Mouse (Mus musculus) forebrain, embryonic 16.5 days (tissue): ENCODE measurements around the gene Fam161a. TPM values are rescaled to one million over a fixed set of nuclear protein-coding genes. Genes with fewer than 3 reads are reported as not detected.

Experiments
- ATAC-seq: fragments of 200-750 bp; cut with Nextera tagmentation; 2 replicates; pipeline ENCODE4 v1.8.0; 2017; ENCODE audit warnings: mild to moderate bottlenecking, moderate library complexity
- H3K27ac ChIP-seq: fragments of 300-500 bp; sonication (generic); 2 replicates; pipeline ENCODE4 v1.5.1; 2014; ENCODE audit warnings: low read length, control low read depth
- H3K27me3 ChIP-seq: fragments of 300-500 bp; sonication (generic); replicated peaks from 2 replicates; pipeline ENCODE4 v1.6.1; 2014; ENCODE audit warnings: low read length; ENCODE audit not compliant: control insufficient read depth, insufficient read depth
- H3K36me3 ChIP-seq: fragments of 300-500 bp; sonication (generic); 2 replicates; pipeline ENCODE4 v1.6.1; 2014; ENCODE audit not compliant: control insufficient read depth, insufficient read depth
- H3K4me1 ChIP-seq: fragments of 300-500 bp; sonication (generic); replicated peaks from 2 replicates; pipeline ENCODE4 v1.6.1; 2014; ENCODE audit warnings: low read length; ENCODE audit not compliant: control insufficient read depth, insufficient read depth
- H3K4me2 ChIP-seq: fragments of 300-500 bp; sonication (generic); 2 replicates; pipeline ENCODE4 v1.6.1; 2014; ENCODE audit warnings: mild to moderate bottlenecking, low read length, control low read depth
- H3K4me3 ChIP-seq: fragments of 300-500 bp; sonication (generic); replicated peaks from 2 replicates; pipeline ENCODE4 v1.5.1; 2014; ENCODE audit warnings: mild to moderate bottlenecking, low read length, control low read depth
- H3K9ac ChIP-seq: fragments of 300-500 bp; sonication (generic); replicated peaks from 2 replicates; pipeline ENCODE4 v1.6.1; 2014; ENCODE audit warnings: low read depth, low read length, control low read depth
- H3K9me3 ChIP-seq: fragments of 300-500 bp; sonication (generic); 2 replicates; pipeline ENCODE4 v1.6.1; 2016; ENCODE audit warnings: low read length; ENCODE audit not compliant: control insufficient read depth
- WGBS: fragments of 180-500 bp; shearing (Covaris S2); extraction: QIAGEN DNeasy Blood & Tissue Kit; methylation state at CpG from one replicate; pipeline ENCODE4 v1.1.7; 2014; 5-methylcytosine and 5-hydroxymethylcytosine counted together
- polyA plus RNA-seq: library from polyadenylated mRNA; unstranded; fragments of >200 nt; fragmentation: Nextera tagmentation; extraction: Ambion mirVana; gene quantifications from 2 replicates; pipeline ENCODE4 v1.2.1, GENCODE M21; 2015

Fam161a gene
- polyA plus RNA-seq, 1 experiment from 2014 or later, result 3.6 TPM

DNA sequence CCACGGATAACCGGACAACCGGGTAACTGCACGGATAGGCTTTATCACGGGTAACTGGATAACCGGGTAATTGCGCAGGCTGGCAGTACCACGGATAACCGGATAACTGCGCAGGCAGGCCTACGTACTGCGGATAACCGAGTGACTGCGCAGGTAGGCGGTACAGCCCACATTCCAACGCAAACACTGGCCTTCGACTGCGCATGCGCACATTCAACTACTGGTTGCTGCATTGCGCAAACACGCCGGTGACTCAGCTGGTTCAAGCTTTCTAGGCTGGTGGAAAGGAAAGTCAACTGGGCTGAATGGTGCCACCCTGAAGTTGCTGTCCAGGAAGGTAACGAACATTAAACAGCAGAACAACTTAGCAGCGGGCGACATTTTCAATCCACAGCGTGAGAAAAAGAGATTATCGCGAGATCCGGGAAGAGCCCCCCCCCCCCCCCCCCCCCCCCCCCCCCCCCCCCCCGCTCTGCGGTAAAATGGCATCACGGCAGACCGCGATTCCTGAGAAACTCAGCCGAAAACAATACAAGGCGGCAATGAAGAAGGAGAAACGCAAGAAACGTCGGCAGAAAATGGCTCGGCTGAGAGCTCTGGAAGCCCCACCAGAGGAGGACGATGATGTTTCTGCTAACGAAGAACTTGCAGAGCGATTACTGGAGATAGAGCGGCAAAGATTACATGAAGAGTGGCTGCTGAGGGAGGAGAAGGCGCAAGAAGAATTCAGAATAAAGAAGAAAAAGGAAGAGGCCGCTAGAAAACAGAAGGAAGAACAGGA lies 34.4 kb upstream of the Fam161a start:
- ATAC-seq, result peak; percentile 61
- H3K9me3 ChIP-seq, result peaks cover 16% of the 10 kb centered on the region
- 55% methylated on average over 42 of the region's 46 CpGs for WGBS

DNA sequence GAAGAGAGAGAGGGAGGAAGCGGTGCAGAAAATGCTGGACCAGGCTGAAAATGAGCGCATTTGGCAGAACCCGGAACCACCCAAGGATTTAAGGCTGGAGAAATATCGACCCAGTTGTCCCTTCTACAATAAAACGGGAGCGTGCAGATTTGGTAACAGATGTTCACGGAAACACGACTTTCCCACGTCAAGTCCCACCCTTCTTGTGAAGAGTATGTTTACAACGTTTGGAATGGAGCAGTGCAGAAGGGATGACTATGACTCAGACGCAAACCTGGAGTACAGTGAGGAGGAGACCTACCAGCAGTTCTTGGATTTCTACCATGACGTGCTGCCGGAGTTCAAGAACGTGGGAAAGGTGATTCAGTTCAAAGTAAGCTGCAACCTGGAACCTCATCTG lies 33.7 kb upstream of the Fam161a start:
- no peak for ATAC-seq
- Histone ChIP-seq H3K4me3 (peak overlapping the region; percentile 63), H3K36me3 (0 out of 2 replicates have a peak, but pooled peaks cover 3% of the 10 kb centered on the region), H3K27ac (peak overlapping the region; percentile 43; the same call in 1 of the 2 replicates), H3K4me1 (peaks cover 20% of the 10 kb centered on the region), H3K9me3 (peaks cover 16% of the 10 kb centered on the region), H3K27me3 (no peaks in the 10 kb centered on the region), H3K4me2 (peak overlapping the region; percentile 65), H3K9ac (peak overlapping the region; percentile 39)
- 50% methylated on average over 14 of the region's 14 CpGs for WGBS

More for the DNA sequence above, 34.4 kb upstream of the Fam161a start:
- H3K4me1 ChIP-seq, result peaks cover 20% of the 10 kb centered on the region
- peak overlapping the region; percentile 65 for H3K27ac ChIP-seq
- H3K4me2 ChIP-seq, result peak overlapping the region; percentile 74
- H3K9ac ChIP-seq, result peak overlapping the region; percentile 54
- no peaks in the 10 kb centered on the region for H3K27me3 ChIP-seq
- peak overlapping the region; percentile 63 for H3K4me3 ChIP-seq
- 0 out of 2 replicates have a peak, but pooled peaks cover 3% of the 10 kb centered on the region for H3K36me3 ChIP-seq

DNA sequence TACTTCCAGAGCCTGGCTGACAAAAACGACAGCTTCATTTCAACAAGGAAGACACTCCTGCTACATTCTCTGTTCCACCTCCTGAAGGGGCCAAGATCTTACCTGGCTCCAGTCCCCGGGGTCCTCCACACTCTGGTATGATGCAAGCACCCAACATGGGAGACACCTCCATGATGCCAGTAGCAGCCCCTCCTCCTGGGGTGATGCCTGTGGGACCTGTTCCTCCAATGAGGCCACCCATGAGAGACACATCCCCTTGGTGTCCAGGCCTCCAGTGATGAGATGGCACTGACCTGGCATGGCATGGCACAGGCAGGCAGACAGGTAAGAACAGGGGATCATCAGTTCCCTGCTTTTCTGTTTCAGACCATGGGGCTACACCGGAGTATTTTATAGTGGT lies 29.1 kb upstream of the Fam161a start:
- H3K27me3 ChIP-seq, result no peaks in the 10 kb centered on the region
- H3K9ac ChIP-seq, result no peak overlapping the region
- no peak overlapping the region for H3K4me2 ChIP-seq
- no peak overlapping the region for H3K27ac ChIP-seq
- peaks cover 29% of the 10 kb centered on the region for H3K4me1 ChIP-seq
- WGBS, result 94% methylated on average over 3 of the region's 3 CpGs
- ATAC-seq, result no peak
- H3K4me3 ChIP-seq, result no peak overlapping the region
- H3K9me3 ChIP-seq, result 0 out of 2 replicates have a peak, but pooled peaks cover 3% of the 10 kb centered on the region
- H3K36me3 ChIP-seq, result no peaks in the 10 kb centered on the region

DNA sequence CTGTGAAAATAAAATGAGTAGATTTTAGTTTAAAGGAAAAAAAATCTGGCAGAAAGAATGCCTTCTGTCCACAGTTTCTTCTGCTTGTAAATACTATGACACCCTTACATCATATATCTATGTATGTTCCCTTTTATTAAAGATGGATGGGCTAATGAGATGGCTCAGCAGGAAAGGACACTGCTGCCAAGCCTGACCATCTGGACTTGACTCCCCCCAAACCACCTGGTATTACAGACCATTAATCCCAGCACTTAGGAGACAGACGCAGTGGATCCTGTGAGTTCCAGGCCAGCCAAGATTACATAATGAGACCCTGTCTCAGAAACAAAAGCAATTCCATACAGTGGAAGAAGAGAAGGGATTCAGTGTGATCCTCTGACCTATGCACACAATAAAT lies 28.6 kb upstream of the Fam161a start:
- H3K27ac ChIP-seq, result no peak overlapping the region
- H3K9ac ChIP-seq, result no peak overlapping the region
- 0 out of 2 replicates have a peak, but pooled peaks cover 2% of the 10 kb centered on the region for H3K9me3 ChIP-seq
- no peaks in the 10 kb centered on the region for H3K36me3 ChIP-seq
- no peak overlapping the region for H3K4me2 ChIP-seq
- no peak overlapping the region for H3K4me3 ChIP-seq
- 30% methylated on average over 1 of the region's 1 CpGs for WGBS
- H3K4me1 ChIP-seq, result peaks cover 29% of the 10 kb centered on the region
- no peaks in the 10 kb centered on the region for H3K27me3 ChIP-seq
- no peak for ATAC-seq

DNA sequence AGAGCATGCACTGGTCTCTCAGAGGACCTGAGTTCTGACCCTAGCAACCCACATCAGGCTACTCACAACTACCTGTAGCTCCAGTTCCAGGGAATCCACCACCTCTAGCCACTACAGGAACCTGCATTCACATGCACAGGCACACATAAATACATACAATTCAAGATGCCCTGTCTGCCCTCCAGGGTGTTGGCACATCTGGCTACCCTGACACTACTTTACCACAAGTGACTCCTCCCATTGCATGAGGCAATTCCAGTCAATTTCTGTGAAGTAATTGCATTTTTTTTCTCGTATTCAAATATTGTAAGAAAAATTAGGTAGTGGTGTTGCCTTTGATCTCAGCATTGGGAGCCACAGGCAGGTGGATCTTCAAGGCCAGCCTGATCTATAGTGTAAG lies 28.1 kb upstream of the Fam161a start:
- H3K4me2 ChIP-seq, result no peak overlapping the region
- WGBS, result 86% methylated on average over 1 of the region's 1 CpGs
- no peak overlapping the region for H3K9ac ChIP-seq
- H3K4me3 ChIP-seq, result no peak overlapping the region
- H3K9me3 ChIP-seq, result no peaks in the 10 kb centered on the region
- peaks cover 25% of the 10 kb centered on the region for H3K4me1 ChIP-seq
- no peak overlapping the region for H3K27ac ChIP-seq
- no peaks in the 10 kb centered on the region for H3K36me3 ChIP-seq
- no peaks in the 10 kb centered on the region for H3K27me3 ChIP-seq
- no peak for ATAC-seq

GRCm38 (mm10) chr11:22981041-22981440 lies 26.3 kb upstream of the Fam161a start:
- Histone ChIP-seq H3K27ac (no peak overlapping the region), H3K9me3 (no peaks in the 10 kb centered on the region), H3K4me1 (peaks cover 18% of the 10 kb centered on the region), H3K4me2 (peak overlapping the region; percentile 60), H3K36me3 (no peaks in the 10 kb centered on the region), H3K27me3 (no peaks in the 10 kb centered on the region), H3K4me3 (peak overlapping the region; percentile 74), H3K9ac (peak overlapping the region; percentile 78)
- 45% methylated on average over 4 of the region's 4 CpGs for WGBS
- no peak for ATAC-seq

DNA sequence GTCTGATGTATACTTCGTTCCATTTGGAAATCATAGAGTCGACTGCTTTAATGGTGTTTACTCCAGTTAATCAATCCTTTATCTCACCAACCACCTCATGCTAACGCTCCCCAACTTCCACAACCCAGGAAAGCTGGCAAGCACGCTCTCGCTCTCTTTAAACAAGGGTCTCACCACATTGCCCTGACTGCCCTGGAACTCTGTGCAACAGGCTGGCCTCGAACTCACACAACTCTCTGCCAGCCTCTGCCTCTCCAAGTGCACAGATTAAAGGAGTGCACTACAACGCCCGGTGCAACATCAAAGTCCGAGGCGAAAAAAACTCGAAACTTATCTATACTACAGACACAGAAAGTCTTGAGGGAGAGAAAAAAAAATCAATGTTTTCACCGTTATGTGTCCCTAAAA lies 25.8 kb upstream of the Fam161a start:
- H3K4me3 ChIP-seq, result peak overlapping the region; percentile 74
- peaks cover 14% of the 10 kb centered on the region for H3K4me1 ChIP-seq
- 3% methylated on average over 12 of the region's 12 CpGs for WGBS
- peak overlapping the region; percentile 78 for H3K9ac ChIP-seq
- H3K27ac ChIP-seq, result peak overlapping the region; percentile 98
- H3K36me3 ChIP-seq, result no peaks in the 10 kb centered on the region
- ATAC-seq, result peak; percentile 22
- H3K9me3 ChIP-seq, result no peaks in the 10 kb centered on the region
- H3K4me2 ChIP-seq, result peak overlapping the region; percentile 60
- no peaks in the 10 kb centered on the region for H3K27me3 ChIP-seq

GRCm38 (mm10) chr11:22981984-22982757 lies 25.2 kb upstream of the Fam161a start, which contains the start of the genes Gm28048 and Commd1:
Gene Gm28048, minus strand, starts transcription at chr11:22982090.
Gene Commd1, minus strand, starts transcription at chr11:22982382.
- WGBS, result 1% methylated on average over 42 of the region's 42 CpGs
- no peaks in the 10 kb centered on the region for H3K9me3 ChIP-seq
- peak; percentile 94 for ATAC-seq

DNA sequence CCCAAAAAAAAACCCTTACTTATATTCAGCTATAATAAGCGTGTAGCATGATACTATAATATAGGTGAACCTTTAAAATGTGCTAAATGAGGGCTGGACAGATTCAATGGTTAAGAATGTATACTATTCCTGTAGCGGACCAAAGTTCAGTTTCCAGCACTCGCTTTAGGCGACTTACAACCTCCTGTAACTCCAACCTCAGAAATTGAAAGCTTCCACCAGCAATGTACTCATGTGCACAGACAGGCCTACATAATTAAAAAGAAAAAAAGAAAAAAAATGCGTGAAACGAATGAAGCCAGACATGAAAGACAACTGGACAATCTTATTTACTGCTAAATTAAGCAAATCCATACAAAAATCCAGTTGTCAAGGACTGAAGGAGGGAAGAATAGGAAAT lies 24.5 kb upstream of the Fam161a start:
- no peak for ATAC-seq
- no peaks in the 10 kb centered on the region for H3K27me3 ChIP-seq
- no peak overlapping the region for H3K9ac ChIP-seq
- no peak overlapping the region for H3K4me2 ChIP-seq
- H3K9me3 ChIP-seq, result no peaks in the 10 kb centered on the region
- no peak overlapping the region for H3K27ac ChIP-seq
- 65% methylated on average over 6 of the region's 6 CpGs for WGBS
- H3K4me1 ChIP-seq, result peaks cover 9% of the 10 kb centered on the region
- no peaks in the 10 kb centered on the region for H3K36me3 ChIP-seq
- no peak overlapping the region for H3K4me3 ChIP-seq

More at GRCm38 (mm10) chr11:22981984-22982757, 25.2 kb upstream of the Fam161a start, which contains the start of the genes Gm28048 and Commd1:
- Histone ChIP-seq H3K27me3 (no peaks in the 10 kb centered on the region), H3K36me3 (no peaks in the 10 kb centered on the region), H3K27ac (peak within 1 kb of the TSS; percentile 98), H3K4me2 (peak within 1 kb of the TSS; percentile 60), H3K4me3 (peak within 1 kb of the TSS; percentile 74), H3K9ac (peak within 1 kb of the TSS; percentile 78), H3K4me1 (peaks cover 9% of the 10 kb centered on the region)
